Comparison of ENCODE assay signal across 7 mouse cellular contexts in the genomic region with DNA sequence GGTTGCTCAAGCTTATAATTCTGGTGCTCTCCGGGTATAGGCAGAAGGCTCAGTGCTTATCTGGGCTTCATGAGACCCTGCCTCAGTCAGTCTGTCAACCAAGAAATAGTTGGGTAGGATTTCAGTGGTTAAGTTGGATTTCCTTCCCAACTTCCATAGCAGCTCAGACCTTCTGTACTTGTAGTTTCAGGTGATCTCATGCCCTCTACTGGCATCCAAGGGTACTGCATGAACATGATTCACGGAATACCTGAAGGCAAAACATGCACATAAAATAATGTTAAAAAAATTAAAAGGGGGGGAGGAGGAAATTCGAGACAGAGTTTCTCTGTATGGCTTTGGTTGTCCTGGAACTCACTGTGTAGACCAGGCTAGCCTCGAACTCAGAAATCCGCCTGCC. TPM values are rescaled to one million over a fixed set of nuclear protein-coding genes. Genes with fewer than 3 reads are reported as not detected.
DNase-seq lines count a peak whose midpoint lies in the region; TF ChIP-seq lines count a peak whose summit lies in the region.

No protein-coding gene starts in this region.

- TF ChIP-seq CTCF in brain, embryonic 14.5 days (IDR thresholded peaks at IDR 0.05; ENCODE audit: borderline replicate concordance, extremely low read depth, insufficient read depth, insufficient read length) = peak; percentile 79; the same call in 1 of the 2 replicates
- TF ChIP-seq CTCF in spleen, adult 2 months (IDR thresholded peaks at IDR 0.05; ENCODE audit: extremely low read depth, insufficient read depth, insufficient read length, insufficient replicate concordance) = peak; percentile 35; the same call in 1 of the 2 replicates

- H3K36me3 ChIP-seq in spleen, adult 2 months (ENCODE audit: control insufficient read depth, insufficient read depth, low read length) = peaks cover 6% of the 10 kb centered on the region

- H3K4me1 ChIP-seq in spleen, adult 2 months (ENCODE audit: control insufficient read depth, insufficient read depth, insufficient read length) = peaks cover 2% of the 10 kb centered on the region; the same call in 1 of the 2 replicates

- no peak overlapping the region for H3K4me3 ChIP-seq in spleen, adult 2 months (ENCODE audit: extremely low read depth, insufficient read depth, insufficient read length)

- WGBS in large intestine, adult 2 months = 43% methylated on average over 5 of the region's 5 CpGs
- 48% methylated on average over 5 of the region's 5 CpGs for WGBS in spleen, adult 2 months

- H3K27me3 ChIP-seq in spleen, adult 2 months (ENCODE audit: control insufficient read depth, insufficient read depth, low read length) = no peaks in the 10 kb centered on the region

- no peak for TF ChIP-seq POLR2A in brain, embryonic 14.5 days (IDR thresholded peaks at IDR 0.05; ENCODE audit: borderline replicate concordance, extremely low read depth, insufficient read depth, insufficient read length, poor library complexity, severe bottlenecking)
- TF ChIP-seq POLR2A in spleen, adult 2 months (IDR thresholded peaks at IDR 0.05; ENCODE audit: low read depth, low read length) = no peak

- DNase-seq in 3134 (ENCODE audit: extremely low read depth, insufficient read length, low spot score) (peak; percentile 43), A20 (ENCODE audit: low read depth, low spot score) (peak; percentile 62)
- DNase-seq in brain, embryonic 14.5 days (ENCODE audit: low read depth) = peak; percentile 86
- DNase-seq in frontal cortex, postnatal 14 days (ENCODE audit: low spot score in 2 of 2) = peak; percentile 18 to 70
- DNase-seq in large intestine, adult 2 months (ENCODE audit: low read depth, low spot score) = peak; percentile 51
- DNase-seq in lung, postnatal 10 days = peak; percentile 76
- peak; percentile 25 to 59 for DNase-seq in spleen, adult 2 months (ENCODE audit: low read depth in 1 of 2, low spot score in 2 of 2)

- no peak overlapping the region for H3K27ac ChIP-seq in spleen, adult 2 months (ENCODE audit: insufficient read depth, low read length)

RNA-seq across cellular contexts. Expression of a gene that starts 2.8 kb away (rescaled TPM):
- polyA plus RNA-seq in brain, embryonic 14.5 days (2012; rRNA removed) = 54.1 and 58.0 TPM in 2 replicates
- 6.2 and 6.4 TPM in 2 replicates for polyA plus RNA-seq in large intestine, adult 2 months (2012; rRNA removed)
- polyA plus RNA-seq in spleen, adult 2 months (2012; rRNA removed) = 2.8 and 3.2 TPM in 2 replicates

RNA-seq across cellular contexts. Expression of a gene that starts 29.3 kb away (rescaled TPM):
- 47.2 and 50.9 TPM in 2 replicates for polyA plus RNA-seq in brain, embryonic 14.5 days (2012; rRNA removed)
- polyA plus RNA-seq in large intestine, adult 2 months (2012; rRNA removed) = 11.0 and 20.2 TPM in 2 replicates
- 18.6 and 21.9 TPM in 2 replicates for polyA plus RNA-seq in spleen, adult 2 months (2012; rRNA removed)
